Mouse (Mus musculus) MEL (cell line): ENCODE measurements around the gene Cpa4.

Experiments
- JUND ChIP-seq: IDR thresholded peaks from 2 replicates; pipeline ENCODE4 v1.6.1; 2011; ENCODE audit warnings: low read depth, mild to moderate bottlenecking, improper control_type of control experiment, low read length
- NRF1 ChIP-seq: IDR thresholded peaks from 2 replicates; pipeline ENCODE4 v1.6.1; 2014; ENCODE audit warnings: low read depth, mild to moderate bottlenecking, inconsistent platforms, low read length, improper control_type of control experiment, moderate library complexity; ENCODE audit not compliant: poor library complexity, insufficient read depth, severe bottlenecking
- POLR2A ChIP-seq, 2 experiments: IDR thresholded peaks; 2 replicates each; pipeline ENCODE4 v1.6.1; 2011 to 2012; ENCODE audit warnings: low read length in 2 of 2, mild to moderate bottlenecking in 2 of 2, control low read depth in 1 of 2, improper control_type of control experiment in 1 of 2, low read depth in 1 of 2, moderate library complexity in 1 of 2; ENCODE audit not compliant: control insufficient read depth in 1 of 2, insufficient read depth in 1 of 2, poor library complexity in 1 of 2
- RAD21 ChIP-seq: IDR thresholded peaks from 2 replicates; pipeline ENCODE4 v1.6.1; 2011; ENCODE audit warnings: mild to moderate bottlenecking, low read depth, low read length, improper control_type of control experiment
- USF1 ChIP-seq: IDR thresholded peaks from 2 replicates; pipeline ENCODE4 v1.6.1; 2014; ENCODE audit warnings: low read depth, mild to moderate bottlenecking, inconsistent platforms, low read length, improper control_type of control experiment, moderate library complexity
- ZKSCAN1 ChIP-seq: IDR thresholded peaks from 2 replicates; pipeline ENCODE4 v1.6.1; 2012; ENCODE audit warnings: low read depth, mild to moderate bottlenecking, inconsistent platforms, low read length, improper control_type of control experiment, moderate library complexity

- TF ChIP-seq RAD21 (no peak), USF1 (no peak), POLR2A (IDR thresholded peaks at IDR 0.05; ENCODE audit: control insufficient read depth in 1 of 2, insufficient read depth in 1 of 2, low read depth in 1 of 2, low read length in 2 of 2, poor library complexity in 1 of 2) (no peak), JUND (no peak), ZKSCAN1 (no peak), NRF1 (no peak)
Measured at GRCm38 (mm10) chr6:30620994-30621393, 52.8 kb downstream of the Cpa4 start.
